Mouse (Mus musculus) midbrain, embryonic 12.5 days (tissue): ENCODE measurements around the gene Dph5. TPM values are rescaled to one million over a fixed set of nuclear protein-coding genes. Genes with fewer than 3 reads are reported as not detected.

Source experiments
- ATAC-seq: fragments of 200-750 bp; cut with Nextera tagmentation; 2 replicates; pipeline ENCODE4 v1.8.0; 2017; ENCODE audit warnings: low read depth, moderate TSS enrichment, moderate library complexity; ENCODE audit not compliant: low FRiP score
- H3K27ac ChIP-seq: fragments of 300-500 bp; sonication (generic); replicated peaks from 2 replicates; pipeline ENCODE4 v1.5.1; 2016; ENCODE audit warnings: mild to moderate bottlenecking
- H3K27me3 ChIP-seq: fragments of 300-500 bp; sonication (generic); 2 replicates; pipeline ENCODE4 v1.6.1; 2016; ENCODE audit warnings: mild to moderate bottlenecking
- H3K36me3 ChIP-seq: fragments of 300-500 bp; sonication (generic); 2 replicates; pipeline ENCODE4 v1.6.1; 2016
- H3K4me1 ChIP-seq: fragments of 300-500 bp; sonication (generic); 2 replicates; pipeline ENCODE4 v1.6.1; 2016
- H3K4me2 ChIP-seq: fragments of 300-500 bp; sonication (generic); replicated peaks from 2 replicates; pipeline ENCODE4 v1.6.1; 2016; ENCODE audit warnings: mild to moderate bottlenecking, moderate library complexity
- H3K4me3 ChIP-seq: fragments of 300-500 bp; sonication (generic); 2 replicates; pipeline ENCODE4 v1.5.1; 2016; ENCODE audit warnings: mild to moderate bottlenecking
- H3K9ac ChIP-seq: fragments of 300-500 bp; sonication (generic); replicated peaks from 2 replicates; pipeline ENCODE4 v1.6.1; 2016; ENCODE audit warnings: mild to moderate bottlenecking, moderate library complexity
- H3K9me3 ChIP-seq: fragments of 300-500 bp; sonication (generic); 2 replicates; pipeline ENCODE4 v1.6.1; 2016; ENCODE audit warnings: mild to moderate bottlenecking
- WGBS: fragments of 180-500 bp; shearing (Covaris S2); methylation state at CpG from one replicate; pipeline ENCODE4 v1.1.7; 2016; 5-methylcytosine and 5-hydroxymethylcytosine counted together
- polyA plus RNA-seq: library from polyadenylated mRNA; unstranded; fragments of >200 nt; fragmentation: Nextera tagmentation; extraction: Ambion mirVana; gene quantifications from 2 replicates; pipeline ENCODE4 v1.2.1, GENCODE M21; 2016

The Dph5 gene
- polyA plus RNA-seq, 1 experiment from 2014 or later: 26.8 TPM

DNA sequence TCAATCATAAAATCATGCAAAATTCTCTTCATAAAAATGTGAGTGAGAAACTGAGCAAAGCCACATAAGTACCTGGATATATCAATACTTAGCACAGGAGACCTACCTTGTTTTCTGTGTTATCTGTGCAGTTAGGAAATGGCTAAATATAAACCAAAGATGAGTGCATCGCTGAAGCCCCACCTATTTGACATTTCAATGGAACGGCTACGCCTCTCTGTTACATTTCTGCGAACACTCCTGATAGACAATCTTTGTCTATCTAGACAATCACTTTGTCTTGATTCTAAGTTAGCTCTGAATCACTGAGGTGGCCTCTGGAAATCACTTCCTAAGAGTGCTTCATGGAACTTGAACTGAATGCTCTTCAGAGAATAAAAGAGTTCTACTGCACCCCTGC, 52.9 kb downstream of the Dph5 start:
- Histone ChIP-seq H3K4me1 (no peaks in the 10 kb centered on the region), H3K9me3 (no peaks in the 10 kb centered on the region), H3K4me3 (no peak overlapping the region), H3K4me2 (no peak overlapping the region), H3K27ac (no peak overlapping the region), H3K27me3 (no peaks in the 10 kb centered on the region), H3K9ac (no peak overlapping the region), H3K36me3 (peaks cover 22% of the 10 kb centered on the region)
- 97% methylated on average over 4 of the region's 4 CpGs for WGBS
- ATAC-seq: no peak

DNA sequence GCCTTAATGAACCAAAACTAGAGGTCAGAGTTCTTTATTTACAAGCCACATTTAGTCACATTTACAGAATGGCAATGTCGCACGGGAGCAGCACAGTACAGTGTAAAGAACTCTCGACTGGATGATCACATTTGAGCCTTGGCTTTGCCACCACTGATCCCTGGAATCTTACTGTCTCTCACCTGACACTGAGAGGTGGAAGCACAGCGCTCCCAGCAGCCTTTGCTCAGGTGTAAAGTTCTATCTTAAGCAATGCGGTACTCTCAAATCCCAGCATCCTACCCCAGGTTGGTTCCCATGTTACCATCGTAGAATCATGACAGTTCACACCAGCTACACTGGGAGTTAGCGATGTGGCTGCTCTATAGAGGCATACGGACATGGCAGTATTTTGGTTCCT, 53.8 kb downstream of the Dph5 start:
- ATAC-seq: no peak
- peaks cover 28% of the 10 kb centered on the region for H3K36me3 ChIP-seq

DNA sequence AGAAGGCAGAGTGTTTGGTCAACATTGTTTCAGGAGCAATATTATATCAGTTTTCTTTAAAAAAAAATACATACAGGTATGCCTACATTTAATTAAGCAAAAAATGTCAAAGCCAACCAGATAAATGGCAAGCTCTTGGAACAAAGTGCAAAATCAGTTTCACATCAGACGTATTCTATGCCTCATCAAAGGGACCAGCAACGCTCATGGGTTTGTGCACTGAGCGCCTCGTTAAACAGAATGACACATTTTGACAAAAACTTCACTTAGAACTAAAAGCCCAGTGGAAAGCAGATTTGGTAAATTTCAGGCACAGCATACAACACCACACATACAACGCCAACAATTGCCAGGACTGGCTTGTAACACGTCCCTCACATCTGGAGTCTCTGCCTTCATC, 56.7 kb downstream of the Dph5 start:
- H3K4me1 ChIP-seq: no peaks in the 10 kb centered on the region
- no peaks in the 10 kb centered on the region for H3K9me3 ChIP-seq
- no peak overlapping the region for H3K27ac ChIP-seq
- H3K4me2 ChIP-seq: no peak overlapping the region
- ATAC-seq: no peak
- no peak overlapping the region for H3K4me3 ChIP-seq
- WGBS: 93% methylated on average over 6 of the region's 6 CpGs
- no peaks in the 10 kb centered on the region for H3K27me3 ChIP-seq
- H3K9ac ChIP-seq: no peak overlapping the region
- peaks cover 28% of the 10 kb centered on the region for H3K36me3 ChIP-seq

More for the DNA sequence above, 53.8 kb downstream of the Dph5 start:
- Histone ChIP-seq H3K9ac (no peak overlapping the region), H3K4me1 (no peaks in the 10 kb centered on the region), H3K27ac (no peak overlapping the region), H3K9me3 (no peaks in the 10 kb centered on the region), H3K4me3 (no peak overlapping the region), H3K4me2 (no peak overlapping the region), H3K27me3 (no peaks in the 10 kb centered on the region)
- 93% methylated on average over 8 of the region's 8 CpGs for WGBS

DNA sequence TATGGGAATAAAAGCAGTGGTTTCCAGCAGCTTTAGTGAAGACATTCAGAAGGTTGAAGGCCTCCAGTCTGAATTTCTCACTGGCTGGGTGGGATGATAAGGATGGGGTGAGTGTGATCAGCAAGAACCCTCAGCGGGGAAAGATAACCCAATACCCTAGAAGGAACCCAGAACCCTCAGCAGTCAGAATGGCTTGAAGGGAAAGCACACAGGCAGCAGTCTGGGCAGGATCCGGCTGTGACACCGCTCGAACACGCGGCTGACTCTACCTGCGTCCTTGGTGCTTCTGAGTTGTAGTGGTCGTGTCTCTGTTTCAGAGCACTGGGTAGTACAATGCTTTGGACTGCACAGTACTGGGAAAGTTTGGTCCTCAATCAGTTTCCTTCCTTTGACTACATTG, 58.6 kb downstream of the Dph5 start:
- Histone ChIP-seq H3K4me1 (no peaks in the 10 kb centered on the region), H3K9me3 (no peaks in the 10 kb centered on the region), H3K4me3 (no peak overlapping the region), H3K27ac (no peak overlapping the region), H3K27me3 (no peaks in the 10 kb centered on the region), H3K36me3 (peaks cover 42% of the 10 kb centered on the region), H3K4me2 (no peak overlapping the region), H3K9ac (no peak overlapping the region)
- WGBS: 96% methylated on average over 8 of the region's 8 CpGs
- no peak for ATAC-seq

DNA sequence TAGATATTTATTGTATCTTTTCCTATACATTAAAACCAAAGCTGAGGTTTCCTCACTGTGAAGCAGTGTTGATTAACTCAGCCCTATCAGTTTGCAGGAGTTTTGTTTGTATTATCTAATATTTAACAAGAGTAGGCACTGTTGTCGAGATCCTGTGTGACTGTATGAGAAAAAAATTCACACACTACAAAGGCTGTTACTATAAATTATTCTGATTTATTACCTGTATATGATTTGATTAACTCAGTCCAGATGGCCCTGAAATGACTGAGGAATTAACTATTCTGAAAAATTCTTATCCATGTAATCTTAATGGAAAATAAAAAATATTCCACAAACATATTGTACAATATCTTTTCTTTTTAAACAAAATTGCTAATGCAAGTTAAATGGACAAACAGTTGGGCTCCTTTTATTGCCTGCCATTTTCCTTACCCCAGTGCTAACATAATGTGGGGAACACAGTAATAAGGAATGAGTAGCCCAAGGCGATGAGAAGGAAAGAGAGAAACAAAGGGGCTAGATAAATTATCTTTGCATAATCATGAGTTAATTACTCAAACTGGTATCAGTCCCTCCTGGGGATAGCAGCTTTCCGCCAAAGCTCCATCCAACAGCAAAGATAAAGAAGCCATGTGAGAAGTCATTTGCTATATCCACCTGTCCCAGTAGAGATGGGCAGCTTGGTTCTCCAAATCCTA, 61.7 kb downstream of the Dph5 start:
- Histone ChIP-seq H3K4me2 (no peak overlapping the region), H3K36me3 (peaks cover 44% of the 10 kb centered on the region), H3K4me3 (no peak overlapping the region), H3K27ac (no peak overlapping the region), H3K4me1 (no peaks in the 10 kb centered on the region), H3K27me3 (no peaks in the 10 kb centered on the region), H3K9ac (no peak overlapping the region), H3K9me3 (no peaks in the 10 kb centered on the region)
- WGBS: 78% methylated on average over 3 of the region's 3 CpGs
- no peak for ATAC-seq

DNA sequence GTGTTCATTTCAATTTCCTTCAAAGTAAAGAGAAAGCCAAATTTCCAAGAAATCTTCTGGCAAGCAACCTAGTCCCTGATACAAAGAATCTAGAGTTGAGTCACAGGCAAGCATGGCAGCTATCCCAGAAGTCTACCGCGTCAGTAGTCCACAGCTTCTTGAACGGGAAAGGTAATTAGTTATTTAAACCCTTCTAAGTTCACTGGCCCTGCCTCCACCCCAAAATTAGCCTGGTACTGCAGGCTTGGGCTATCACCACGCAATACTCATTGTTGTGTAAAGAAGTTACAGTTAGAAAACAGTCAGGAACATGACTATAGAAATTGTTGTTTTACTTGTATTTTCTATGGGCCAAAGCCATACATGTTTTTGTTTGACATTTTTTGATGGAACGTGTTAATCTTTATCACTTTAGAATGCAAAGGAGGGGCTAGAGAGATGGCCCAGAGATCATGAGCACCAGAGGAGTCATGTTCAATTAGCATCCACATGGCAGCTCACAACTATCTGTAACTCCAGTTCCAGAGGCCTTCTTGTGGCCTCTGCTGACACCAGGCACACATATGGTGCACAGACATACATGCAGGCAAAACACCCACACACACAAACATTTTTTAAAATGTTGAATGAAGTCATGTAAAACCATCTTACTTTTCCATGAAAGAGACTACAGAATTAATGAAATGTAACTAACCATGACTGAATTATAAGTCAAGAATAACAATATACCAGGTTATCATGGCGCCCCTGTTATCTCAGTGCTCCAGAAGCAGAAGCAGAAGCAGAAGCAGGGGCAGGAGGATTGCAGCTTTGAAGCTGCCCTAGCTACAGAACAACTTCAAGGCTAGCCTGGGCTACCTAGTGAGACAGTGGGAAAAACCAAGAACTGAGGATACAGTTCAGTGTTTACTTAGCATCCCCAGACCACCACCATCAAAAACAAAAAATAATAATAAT, 62.6 kb downstream of the Dph5 start:
- Histone ChIP-seq H3K4me1 (no peaks in the 10 kb centered on the region), H3K27ac (no peak overlapping the region), H3K36me3 (peaks cover 41% of the 10 kb centered on the region), H3K4me3 (no peak overlapping the region), H3K4me2 (no peak overlapping the region), H3K9ac (no peak overlapping the region), H3K27me3 (no peaks in the 10 kb centered on the region), H3K9me3 (no peaks in the 10 kb centered on the region)
- ATAC-seq: no peak
- 94% methylated on average over 6 of the region's 6 CpGs for WGBS

DNA sequence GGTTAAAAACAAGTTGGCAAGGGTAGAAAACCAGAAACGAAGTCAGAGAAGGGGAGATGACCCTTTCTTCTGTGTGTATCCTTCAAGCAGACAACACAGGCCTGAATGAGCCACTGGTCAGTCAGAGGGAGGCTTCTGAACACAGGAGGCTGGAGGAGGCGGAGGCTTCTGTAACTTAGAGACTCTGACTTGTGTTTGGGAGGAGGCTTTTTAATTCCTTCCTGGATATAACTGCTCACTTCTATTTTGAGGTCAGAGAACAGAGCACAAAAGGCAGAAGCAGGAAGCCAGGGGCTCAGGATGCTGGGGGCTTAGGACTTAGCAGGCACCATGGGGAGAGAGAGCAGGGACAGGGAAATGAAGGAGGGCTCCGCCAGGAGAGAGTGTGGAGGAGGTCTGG, 63.6 kb downstream of the Dph5 start:
- Histone ChIP-seq H3K36me3 (peaks cover 40% of the 10 kb centered on the region), H3K4me1 (no peaks in the 10 kb centered on the region), H3K9ac (no peak overlapping the region), H3K4me3 (no peak overlapping the region), H3K9me3 (no peaks in the 10 kb centered on the region), H3K27ac (no peak overlapping the region), H3K27me3 (no peaks in the 10 kb centered on the region), H3K4me2 (no peak overlapping the region)
- WGBS: 37% methylated on average over 3 of the region's 3 CpGs
- no peak for ATAC-seq

DNA sequence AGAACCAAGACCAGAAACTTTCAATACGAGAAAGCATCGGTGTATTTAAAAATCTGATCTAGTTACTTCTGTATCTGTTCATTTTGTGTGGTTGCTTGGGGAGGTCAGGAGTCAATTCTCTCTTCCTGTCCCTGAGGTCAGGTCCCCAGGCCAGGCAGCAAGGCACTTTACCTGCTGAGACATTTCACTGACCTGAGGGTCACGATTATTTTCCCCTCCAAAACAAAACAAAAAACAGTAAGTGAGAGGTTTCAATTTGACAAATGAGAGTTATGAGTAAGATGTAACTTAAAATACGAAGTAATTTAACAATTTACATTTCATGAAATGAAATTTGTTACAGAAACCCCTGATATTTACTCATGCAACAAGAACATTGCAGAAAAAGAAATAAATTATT, 64.7 kb downstream of the Dph5 start:
- WGBS: 74% methylated on average over 4 of the region's 4 CpGs
- no peak overlapping the region for H3K27ac ChIP-seq
- no peaks in the 10 kb centered on the region for H3K4me1 ChIP-seq
- no peaks in the 10 kb centered on the region for H3K27me3 ChIP-seq
- no peaks in the 10 kb centered on the region for H3K9me3 ChIP-seq
- H3K4me2 ChIP-seq: no peak overlapping the region
- H3K4me3 ChIP-seq: no peak overlapping the region
- no peak overlapping the region for H3K9ac ChIP-seq
- no peak for ATAC-seq
- H3K36me3 ChIP-seq: peaks cover 45% of the 10 kb centered on the region

DNA sequence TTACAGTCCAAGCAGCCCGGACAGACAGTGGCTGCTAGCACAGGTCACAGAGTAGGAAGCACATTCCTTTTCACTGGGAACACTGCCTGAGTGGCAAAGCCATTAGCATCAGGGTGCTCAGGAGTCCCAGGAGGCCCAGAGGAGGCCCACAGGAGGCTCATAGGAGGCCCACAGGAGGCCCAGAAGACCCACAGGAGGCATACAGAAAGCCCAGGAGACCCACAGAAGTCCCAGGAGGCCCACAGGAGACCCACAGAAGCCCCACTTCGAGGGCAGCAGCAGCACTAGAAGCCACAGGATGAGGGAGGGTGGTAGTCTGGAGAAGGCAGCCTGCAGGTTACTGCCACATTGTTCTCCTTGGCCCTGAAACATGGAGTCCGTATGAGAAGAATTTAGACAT, 65.5 kb downstream of the Dph5 start:
- no peak for ATAC-seq
- no peaks in the 10 kb centered on the region for H3K27me3 ChIP-seq
- no peak overlapping the region for H3K4me2 ChIP-seq
- no peak overlapping the region for H3K4me3 ChIP-seq
- H3K36me3 ChIP-seq: peaks cover 52% of the 10 kb centered on the region
- H3K9me3 ChIP-seq: no peaks in the 10 kb centered on the region
- no peaks in the 10 kb centered on the region for H3K4me1 ChIP-seq
- no peak overlapping the region for H3K27ac ChIP-seq
- WGBS: 71% methylated on average over 3 of the region's 3 CpGs
- H3K9ac ChIP-seq: no peak overlapping the region

DNA sequence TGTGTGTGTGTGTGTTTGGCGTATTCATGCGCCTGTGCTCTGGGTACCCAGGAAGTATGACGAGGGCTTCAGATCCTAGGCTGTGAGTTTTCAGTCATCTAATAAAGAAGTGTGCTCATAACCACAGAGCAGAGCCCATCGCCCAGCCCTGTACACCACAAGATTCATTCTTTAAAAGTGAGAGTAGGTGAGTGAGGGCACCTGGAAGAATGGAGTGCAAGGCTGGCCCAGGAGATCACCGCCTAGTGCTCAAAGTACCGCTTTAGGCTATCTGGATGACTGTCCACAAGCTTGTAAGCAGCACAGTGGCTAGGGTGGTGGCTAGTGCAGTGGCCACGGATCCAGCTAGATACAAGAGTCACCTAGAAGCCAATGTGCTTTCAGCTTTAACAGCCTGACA, 69.6 kb downstream of the Dph5 start:
- 96% methylated on average over 7 of the region's 7 CpGs for WGBS
- 0 out of 2 replicates have a peak, but pooled peaks have one; percentile 27 for ATAC-seq
- no peak overlapping the region for H3K27ac ChIP-seq
- no peak overlapping the region for H3K9ac ChIP-seq
- H3K4me3 ChIP-seq: no peak overlapping the region
- no peaks in the 10 kb centered on the region for H3K9me3 ChIP-seq
- no peaks in the 10 kb centered on the region for H3K27me3 ChIP-seq
- H3K4me2 ChIP-seq: no peak overlapping the region
- no peaks in the 10 kb centered on the region; the same call in 1 of the 2 replicates for H3K4me1 ChIP-seq
- peaks cover 47% of the 10 kb centered on the region for H3K36me3 ChIP-seq

DNA sequence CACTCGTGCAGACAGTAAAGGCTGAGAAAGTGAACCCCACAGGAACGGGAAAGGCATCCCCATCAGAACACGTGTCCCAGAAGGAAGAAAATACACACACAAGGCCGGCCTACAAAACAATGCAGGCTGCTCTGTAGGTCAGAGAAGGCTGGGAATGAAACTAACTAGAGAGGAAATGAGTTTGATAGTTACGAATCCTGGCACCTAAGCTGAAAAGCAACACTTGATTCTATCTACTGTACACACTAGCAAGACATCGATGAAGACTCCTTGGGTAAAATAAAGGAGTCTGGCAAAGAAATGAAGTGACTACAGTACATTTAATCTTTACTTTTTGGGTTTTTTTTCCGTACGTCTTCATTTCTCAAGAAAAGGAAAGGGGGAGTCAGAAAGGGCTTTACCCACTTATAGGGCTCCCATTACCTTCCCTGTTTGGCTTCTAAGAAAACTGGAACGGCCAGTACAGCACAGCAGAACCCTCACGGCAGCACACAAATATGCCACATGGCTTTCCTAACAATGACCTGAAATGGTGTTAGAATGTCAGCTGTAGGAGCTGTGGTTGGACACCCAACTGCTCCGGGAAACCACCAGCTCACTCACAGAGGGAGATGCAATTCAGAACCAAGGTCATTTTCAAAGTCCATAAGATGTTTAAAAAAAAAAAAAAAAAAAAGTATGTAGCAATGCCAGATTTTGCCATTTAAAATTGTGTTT, 73.8 kb downstream of the Dph5 start:
- Histone ChIP-seq H3K4me2 (no peak overlapping the region), H3K27me3 (no peaks in the 10 kb centered on the region), H3K4me1 (peaks cover 7% of the 10 kb centered on the region; the same call in 1 of the 2 replicates), H3K27ac (no peak overlapping the region), H3K9ac (no peak overlapping the region), H3K9me3 (no peaks in the 10 kb centered on the region), H3K4me3 (no peak overlapping the region), H3K36me3 (peaks cover 29% of the 10 kb centered on the region)
- WGBS: 80% methylated on average over 11 of the region's 11 CpGs
- no peak for ATAC-seq

DNA sequence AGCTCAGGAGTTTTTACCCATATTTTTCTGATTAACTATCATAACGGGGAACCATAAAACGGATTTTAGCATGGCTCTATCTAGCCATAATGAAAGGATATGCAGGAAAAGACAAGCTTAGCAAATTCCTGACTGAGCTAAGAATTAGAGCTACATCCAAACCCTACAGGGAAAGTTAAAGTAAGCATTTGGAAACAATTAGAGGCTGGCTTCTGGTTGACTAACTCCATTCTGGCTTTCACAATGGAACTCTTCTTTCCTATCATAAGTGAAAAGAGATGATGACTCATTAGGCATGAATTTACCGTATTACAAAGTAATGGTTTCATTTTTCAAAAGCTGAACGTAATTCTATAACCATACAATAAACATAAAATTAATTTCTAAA, 74.4 kb downstream of the Dph5 start:
- ATAC-seq: no peak
- no peak overlapping the region for H3K27ac ChIP-seq
- H3K4me2 ChIP-seq: no peak overlapping the region
- H3K4me1 ChIP-seq: peaks cover 7% of the 10 kb centered on the region; the same call in 1 of the 2 replicates
- H3K9me3 ChIP-seq: no peaks in the 10 kb centered on the region
- 47% methylated on average over 4 of the region's 4 CpGs for WGBS
- no peak overlapping the region for H3K9ac ChIP-seq
- no peaks in the 10 kb centered on the region for H3K27me3 ChIP-seq
- H3K4me3 ChIP-seq: no peak overlapping the region
- H3K36me3 ChIP-seq: peaks cover 26% of the 10 kb centered on the region
